In genomic region chr3:95105586-95106337, GRCm38 (mm10) we compare ENCODE assay signal across 8 mouse cellular contexts. TPM values are rescaled to one million over a fixed set of nuclear protein-coding genes. Genes with fewer than 3 reads are reported as not detected.
DNase-seq lines count a peak whose midpoint lies in the region; ATAC-seq and TF ChIP-seq lines count a peak whose summit lies in the region.

No protein-coding gene starts in this region.

- peaks cover 15% of the 10 kb centered on the region for H3K36me3 ChIP-seq in C2C12 (ENCODE audit: control insufficient read depth, insufficient read depth)
- H3K36me3 ChIP-seq in forebrain, embryonic 10.5 days (replicated peaks), result peaks cover 27% of the 10 kb centered on the region
- H3K36me3 ChIP-seq in liver, embryonic 12.5 days, result peaks cover 25% of the 10 kb centered on the region
- H3K36me3 ChIP-seq in stomach, embryonic 14.5 days (ENCODE audit: control insufficient read depth, insufficient read depth, low read length), result 0 out of 2 replicates have a peak, but pooled peaks cover 2% of the 10 kb centered on the region

- peak overlapping the region; percentile 89 for H3K9ac ChIP-seq in liver, embryonic 12.5 days
- H3K9ac ChIP-seq in stomach, embryonic 14.5 days (replicated peaks; ENCODE audit: low read depth, low read length), result peak overlapping the region; percentile 89

- no peaks in the 10 kb centered on the region for H3K9me3 ChIP-seq in forebrain, embryonic 10.5 days
- H3K9me3 ChIP-seq in liver, embryonic 12.5 days (replicated peaks), result no peaks in the 10 kb centered on the region
- no peaks in the 10 kb centered on the region for H3K9me3 ChIP-seq in stomach, embryonic 14.5 days (ENCODE audit: control insufficient read depth, low read depth, low read length)

- peak overlapping the region; percentile 93 for H3K4me3 ChIP-seq in cerebellum, adult 2 months (replicated peaks; ENCODE audit: insufficient read depth, low read depth, low read length)
- H3K4me3 ChIP-seq in C2C12 (ENCODE audit: insufficient read depth, poor library complexity, severe bottlenecking), result peak overlapping the region; percentile 97
- peak overlapping the region; percentile 98 for H3K4me3 ChIP-seq in forebrain, embryonic 10.5 days
- peak overlapping the region; percentile 91 for H3K4me3 ChIP-seq in liver, embryonic 12.5 days
- peak overlapping the region; percentile 98 for H3K4me3 ChIP-seq in stomach, embryonic 14.5 days (ENCODE audit: low read depth, low read length)

- under 1% methylated on average over 16 of the region's 16 CpGs for WGBS in cerebellum, adult 2 months
- 4% methylated on average over 16 of the region's 16 CpGs for WGBS in forebrain, embryonic 10.5 days
- under 1% methylated on average over 16 of the region's 16 CpGs for WGBS in liver, embryonic 12.5 days (ENCODE audit: insufficient replicate concordance)
- 0% methylated on average over 16 of the region's 16 CpGs for WGBS in stomach, embryonic 14.5 days

- TF ChIP-seq POLR2A in cerebellum, adult 2 months (IDR thresholded peaks at IDR 0.05; ENCODE audit: borderline replicate concordance, insufficient read depth, low read length), result no peak

- H3K27ac ChIP-seq in cerebellum, adult 2 months (ENCODE audit: insufficient read depth, low read length), result peak overlapping the region; percentile 58
- peak overlapping the region; percentile 90 for H3K27ac ChIP-seq in forebrain, embryonic 10.5 days
- H3K27ac ChIP-seq in liver, embryonic 12.5 days, result peak overlapping the region; percentile 90
- H3K27ac ChIP-seq in stomach, embryonic 14.5 days (ENCODE audit: low read length), result peak overlapping the region; percentile 82

- ATAC-seq in liver, embryonic 12.5 days, result peak; percentile 33; the same call in 1 of the 2 replicates
- ATAC-seq in stomach, embryonic 14.5 days (ENCODE audit: insufficient number of reproducible peaks, insufficient read depth, low FRiP score, low read depth), result no peak

- peak in 1 of 2 experiments; percentile 27 for DNase-seq in cerebellum, adult 2 months
- DNase-seq in cerebellum, adult 11-12 months, result no peak
- DNase-seq in forebrain, embryonic 10.5 days (ENCODE audit: extremely low spot score, low spot score), result no peak
- no peak for DNase-seq in layer of hippocampus, postnatal 25 days (ENCODE audit: extremely low spot score in 1 of 2, low spot score in 1 of 2)
- DNase-seq in lung, postnatal 36 days, result no peak

- H3K79me3 ChIP-seq in C2C12 (ENCODE audit: low read depth), result peaks cover 53% of the 10 kb centered on the region

- H3K4me2 ChIP-seq in liver, embryonic 12.5 days, result peak overlapping the region; percentile 74
- H3K4me2 ChIP-seq in stomach, embryonic 14.5 days (replicated peaks; ENCODE audit: low read depth, low read length), result peak overlapping the region; percentile 82

- no peaks in the 10 kb centered on the region for H3K27me3 ChIP-seq in cerebellum, adult 2 months (ENCODE audit: control insufficient read depth, insufficient read depth, low read length)
- no peaks in the 10 kb centered on the region for H3K27me3 ChIP-seq in C2C12 (ENCODE audit: control insufficient read depth, insufficient read depth, insufficient read length)
- no peaks in the 10 kb centered on the region for H3K27me3 ChIP-seq in forebrain, embryonic 10.5 days (ENCODE audit: poor library complexity, severe bottlenecking)
- H3K27me3 ChIP-seq in liver, embryonic 12.5 days (replicated peaks), result no peaks in the 10 kb centered on the region
- H3K27me3 ChIP-seq in stomach, embryonic 14.5 days (ENCODE audit: control insufficient read depth, insufficient read depth, low read length), result no peaks in the 10 kb centered on the region

- peaks cover 59% of the 10 kb centered on the region for H3K79me2 ChIP-seq in C2C12 (ENCODE audit: control insufficient read depth, insufficient read depth)

- no peaks in the 10 kb centered on the region for H3K4me1 ChIP-seq in cerebellum, adult 2 months (ENCODE audit: control insufficient read depth, insufficient read depth, low read length)
- peaks cover 28% of the 10 kb centered on the region for H3K4me1 ChIP-seq in forebrain, embryonic 10.5 days
- H3K4me1 ChIP-seq in liver, embryonic 12.5 days, result peaks cover 71% of the 10 kb centered on the region
- peaks cover 7% of the 10 kb centered on the region for H3K4me1 ChIP-seq in stomach, embryonic 14.5 days (ENCODE audit: control insufficient read depth, insufficient read depth, low read length)

- peak overlapping the region; percentile 89 for H3ac ChIP-seq in C2C12 (ENCODE audit: control insufficient read depth, insufficient read length, low read depth)

- no peak for TF ChIP-seq CTCF in cerebellum, adult 2 months (IDR thresholded peaks at IDR 0.05; ENCODE audit: borderline replicate concordance, insufficient read depth, low read depth, low read length)
- no peak for TF ChIP-seq CTCF in C2C12 (IDR thresholded peaks at IDR 0.05; ENCODE audit: control insufficient read depth, insufficient read depth, insufficient read length)

TF ChIP-seq in C2C12, 6 proteins besides CTCF, POLR2A, EP300 and RAD21:
- TF ChIP-seq MAX (IDR thresholded peaks at IDR 0.05) (no peak), CEBPB (IDR thresholded peaks at IDR 0.05; ENCODE audit: low read depth) (no peak), USF1 (IDR thresholded peaks at IDR 0.05; ENCODE audit: low read depth) (no peak), FOSL1 (IDR thresholded peaks at IDR 0.05; ENCODE audit: insufficient read depth, low read length, poor library complexity, severe bottlenecking) (no peak), MYOG (IDR thresholded peaks at IDR 0.05; ENCODE audit: control insufficient read depth, extremely low read depth, insufficient read length) (no peak), MYOD1 (IDR thresholded peaks at IDR 0.05; ENCODE audit: control insufficient read depth, insufficient read length, low read depth) (no peak)
TF ChIP-seq in C2C12: peak in this region for 0.

RNA-seq across cellular contexts. Expression of gene Pip5k1a, which starts 1.0 kb away (rescaled TPM):
- polyA plus RNA-seq in cerebellum, adult 2 months (2012; rRNA removed), result 26.6 and 28.7 TPM in 2 replicates
- 21.2 TPM for polyA plus RNA-seq in C2C12 (2012; fragmentation: generic; extraction: Trizol)
- polyA plus RNA-seq in forebrain, embryonic 10.5 days (2016; fragmentation: Nextera tagmentation; extraction: Ambion mirVana), result 19.0 and 19.5 TPM in 2 replicates
- polyA plus RNA-seq in liver, embryonic 12.5 days (2016; fragmentation: Nextera tagmentation; extraction: Ambion mirVana), result 11.3 and 11.5 TPM in 2 replicates
- polyA plus RNA-seq in stomach, embryonic 14.5 days (2014; fragmentation: Nextera tagmentation; extraction: Ambion mirVana), result 14.6 and 14.9 TPM in 2 replicates
- total RNA-seq in layer of hippocampus, postnatal 25 days (2021), result 10 to 100 TPM; 57.6 to 58.0 TPM

RNA-seq across cellular contexts. Expression of gene Vps72, which starts 5.1 kb away (rescaled TPM):
- 71.6 and 71.7 TPM in 2 replicates for polyA plus RNA-seq in cerebellum, adult 2 months (2012; rRNA removed)
- polyA plus RNA-seq in C2C12 (2012; fragmentation: generic; extraction: Trizol), result 83.4 TPM
- 275 and 276 TPM in 2 replicates for polyA plus RNA-seq in forebrain, embryonic 10.5 days (2016; fragmentation: Nextera tagmentation; extraction: Ambion mirVana)
- polyA plus RNA-seq in liver, embryonic 12.5 days (2016; fragmentation: Nextera tagmentation; extraction: Ambion mirVana), result 53.7 and 56.2 TPM in 2 replicates
- 139 and 156 TPM in 2 replicates for polyA plus RNA-seq in stomach, embryonic 14.5 days (2014; fragmentation: Nextera tagmentation; extraction: Ambion mirVana)
- total RNA-seq in layer of hippocampus, postnatal 25 days (2021), result 10 to 100 TPM; 46.2 to 50.3 TPM

RNA-seq across cellular contexts. Expression of gene Tmod4, which starts 18.5 kb away (rescaled TPM):
- 1.0 and 1.2 TPM in 2 replicates for polyA plus RNA-seq in cerebellum, adult 2 months (2012; rRNA removed)
- 0.23 TPM for polyA plus RNA-seq in C2C12 (2012; fragmentation: generic; extraction: Trizol)
- 0.77 and 1.00 TPM in 2 replicates for polyA plus RNA-seq in forebrain, embryonic 10.5 days (2016; fragmentation: Nextera tagmentation; extraction: Ambion mirVana)
- polyA plus RNA-seq in liver, embryonic 12.5 days (2016; fragmentation: Nextera tagmentation; extraction: Ambion mirVana), result 0.19 and 0.51 TPM in 2 replicates
- polyA plus RNA-seq in stomach, embryonic 14.5 days (2014; fragmentation: Nextera tagmentation; extraction: Ambion mirVana), result 0.83 and 1.8 TPM in 2 replicates
- under 1 TPM; 0.76 to 0.94 TPM for total RNA-seq in layer of hippocampus, postnatal 25 days (2021)

RNA-seq across cellular contexts. Expression of gene Scnm1, which starts 28.0 kb away (rescaled TPM):
- 134 and 139 TPM in 2 replicates for polyA plus RNA-seq in cerebellum, adult 2 months (2012; rRNA removed)
- polyA plus RNA-seq in C2C12 (2012; fragmentation: generic; extraction: Trizol), result 22.2 TPM
- 75.8 and 80.7 TPM in 2 replicates for polyA plus RNA-seq in forebrain, embryonic 10.5 days (2016; fragmentation: Nextera tagmentation; extraction: Ambion mirVana)
- 38.2 and 39.7 TPM in 2 replicates for polyA plus RNA-seq in liver, embryonic 12.5 days (2016; fragmentation: Nextera tagmentation; extraction: Ambion mirVana)
- 67.7 and 73.7 TPM in 2 replicates for polyA plus RNA-seq in stomach, embryonic 14.5 days (2014; fragmentation: Nextera tagmentation; extraction: Ambion mirVana)
- total RNA-seq in layer of hippocampus, postnatal 25 days (2021), result 10 to 100 TPM; 43.1 to 48.2 TPM

RNA-seq across cellular contexts. Expression of gene Lysmd1, which starts 28.1 kb away (rescaled TPM):
- polyA plus RNA-seq in cerebellum, adult 2 months (2012; rRNA removed), result 31.8 and 34.9 TPM in 2 replicates
- 3.4 TPM for polyA plus RNA-seq in C2C12 (2012; fragmentation: generic; extraction: Trizol)
- 12.6 and 13.3 TPM in 2 replicates for polyA plus RNA-seq in forebrain, embryonic 10.5 days (2016; fragmentation: Nextera tagmentation; extraction: Ambion mirVana)
- 7.9 and 8.6 TPM in 2 replicates for polyA plus RNA-seq in liver, embryonic 12.5 days (2016; fragmentation: Nextera tagmentation; extraction: Ambion mirVana)
- 9.2 and 10.9 TPM in 2 replicates for polyA plus RNA-seq in stomach, embryonic 14.5 days (2014; fragmentation: Nextera tagmentation; extraction: Ambion mirVana)
- 10 to 100 TPM; 16.5 to 18.4 TPM for total RNA-seq in layer of hippocampus, postnatal 25 days (2021)
